Mouse (Mus musculus) midbrain, embryonic 15.5 days (tissue): ENCODE measurements around the gene Lefty2. TPM values are rescaled to one million over a fixed set of nuclear protein-coding genes. Genes with fewer than 3 reads are reported as not detected.

Experiments used
- ATAC-seq: fragments of 200-750 bp; cut with Nextera tagmentation; replicated peaks from 2 replicates; pipeline ENCODE4 v1.8.0; 2017; ENCODE audit warnings: moderate TSS enrichment
- H3K27ac ChIP-seq: fragments of 300-500 bp; sonication (generic); 2 replicates; pipeline ENCODE4 v1.5.1; 2015; ENCODE audit warnings: mild to moderate bottlenecking, inconsistent platforms
- H3K27me3 ChIP-seq: fragments of 300-500 bp; sonication (generic); replicated peaks from 2 replicates; pipeline ENCODE4 v1.6.1; 2015; ENCODE audit warnings: inconsistent platforms
- H3K36me3 ChIP-seq: fragments of 300-500 bp; sonication (generic); replicated peaks from 2 replicates; pipeline ENCODE4 v1.6.1; 2015; ENCODE audit warnings: inconsistent platforms
- H3K4me1 ChIP-seq: fragments of 300-500 bp; sonication (generic); 2 replicates; pipeline ENCODE4 v1.6.1; 2015; ENCODE audit warnings: inconsistent platforms
- H3K4me2 ChIP-seq: fragments of 300-500 bp; sonication (generic); 2 replicates; pipeline ENCODE4 v1.6.1; 2015; ENCODE audit warnings: inconsistent platforms, mild to moderate bottlenecking, moderate library complexity
- H3K4me3 ChIP-seq: fragments of 300-500 bp; sonication (generic); 2 replicates; pipeline ENCODE4 v1.5.1; 2015; ENCODE audit warnings: mild to moderate bottlenecking, inconsistent platforms
- H3K9ac ChIP-seq: fragments of 300-500 bp; sonication (generic); 2 replicates; pipeline ENCODE4 v1.6.1; 2015; ENCODE audit warnings: mild to moderate bottlenecking, inconsistent platforms
- H3K9me3 ChIP-seq: fragments of 300-500 bp; sonication (generic); 2 replicates; pipeline ENCODE4 v1.6.1; 2016; ENCODE audit warnings: inconsistent platforms
- WGBS: fragments of 180-500 bp; shearing (Covaris S2); methylation state at CpG from one replicate; pipeline ENCODE4 v1.1.7; 2015; ENCODE audit warnings: mixed read lengths; 5-methylcytosine and 5-hydroxymethylcytosine counted together
- polyA plus RNA-seq: library from polyadenylated mRNA; unstranded; fragments of >200 nt; fragmentation: Nextera tagmentation; extraction: Ambion mirVana; gene quantifications from 2 replicates; pipeline ENCODE4 v1.2.1, GENCODE M21; 2015

Lefty2 gene
- polyA plus RNA-seq, 1 experiment from 2014 or later, result 2.4 TPM

GRCm38 (mm10) chr1:180940776-180941460, 48.0 kb downstream of the Lefty2 start:
- H3K36me3 ChIP-seq, result no peaks in the 10 kb centered on the region
- no peak overlapping the region for H3K4me3 ChIP-seq
- no peak overlapping the region for H3K4me2 ChIP-seq
- H3K27ac ChIP-seq, result no peak overlapping the region
- 86% methylated on average over 7 of the region's 7 CpGs for WGBS
- no peak overlapping the region for H3K9ac ChIP-seq
- peaks cover 58% of the 10 kb centered on the region for H3K27me3 ChIP-seq
- ATAC-seq, result no peak
- H3K9me3 ChIP-seq, result no peaks in the 10 kb centered on the region
- peaks cover 13% of the 10 kb centered on the region for H3K4me1 ChIP-seq

- peak overlapping the region; percentile 30; the same call in 1 of the 2 replicates for H3K9ac ChIP-seq
- 3% methylated on average over 18 of the region's 18 CpGs for WGBS
These were observed 48.8 kb downstream of the Lefty2 start for GRCm38 (mm10) chr1:180941726-180942125.

GRCm38 (mm10) chr1:180942166-180943031, 49.5 kb downstream of the Lefty2 start, which contains the start of gene Tmem63a:
Tmem63a (plus strand) TSS chr1:180942344.
- H3K27ac ChIP-seq, result no peak within 1 kb of the TSS
- peak within 1 kb of the TSS; percentile 30 for H3K9ac ChIP-seq
- peaks cover 46% of the 10 kb centered on the region for H3K27me3 ChIP-seq
- peak within 1 kb of the TSS; percentile 56 for H3K4me3 ChIP-seq
- no peaks in the 10 kb centered on the region for H3K9me3 ChIP-seq
- WGBS, result under 1% methylated on average over 73 of the region's 73 CpGs
- H3K4me1 ChIP-seq, result peaks cover 13% of the 10 kb centered on the region
- peak; percentile 60; the same call in 1 of the 2 replicates for ATAC-seq
- peak within 1 kb of the TSS; percentile 97 for H3K4me2 ChIP-seq
- no peaks in the 10 kb centered on the region for H3K36me3 ChIP-seq

More at GRCm38 (mm10) chr1:180941726-180942125, 48.8 kb downstream of the Lefty2 start:
- no peaks in the 10 kb centered on the region for H3K36me3 ChIP-seq
- peak overlapping the region; percentile 56 for H3K4me3 ChIP-seq
- H3K27ac ChIP-seq, result no peak overlapping the region
- H3K4me2 ChIP-seq, result peak overlapping the region; percentile 97
- H3K4me1 ChIP-seq, result peaks cover 13% of the 10 kb centered on the region
- no peak for ATAC-seq
- no peaks in the 10 kb centered on the region for H3K9me3 ChIP-seq
- H3K27me3 ChIP-seq, result peaks cover 52% of the 10 kb centered on the region

GRCm38 (mm10) chr1:180943032-180943644, 50.2 kb downstream of the Lefty2 start:
- H3K9ac ChIP-seq, result no peak overlapping the region
- peak overlapping the region; percentile 56 for H3K4me3 ChIP-seq
- no peaks in the 10 kb centered on the region for H3K36me3 ChIP-seq
- H3K27me3 ChIP-seq, result peaks cover 39% of the 10 kb centered on the region
- no peak for ATAC-seq
- H3K27ac ChIP-seq, result no peak overlapping the region
- H3K4me2 ChIP-seq, result peak overlapping the region; percentile 97
- peaks cover 13% of the 10 kb centered on the region for H3K4me1 ChIP-seq
- 45% methylated on average over 11 of the region's 11 CpGs for WGBS
- no peaks in the 10 kb centered on the region for H3K9me3 ChIP-seq

- H3K27ac ChIP-seq, result no peak overlapping the region
- H3K4me1 ChIP-seq, result peaks cover 13% of the 10 kb centered on the region
- H3K9ac ChIP-seq, result no peak overlapping the region
- H3K27me3 ChIP-seq, result peaks cover 38% of the 10 kb centered on the region
- H3K4me3 ChIP-seq, result no peak overlapping the region
- 75% methylated on average over 1 of the region's 1 CpGs for WGBS
- H3K4me2 ChIP-seq, result no peak overlapping the region
- no peaks in the 10 kb centered on the region for H3K36me3 ChIP-seq
- no peak for ATAC-seq
- H3K9me3 ChIP-seq, result no peaks in the 10 kb centered on the region
These were observed 51.0 kb downstream of the Lefty2 start for GRCm38 (mm10) chr1:180943896-180944295.

GRCm38 (mm10) chr1:180944553-180944952, 51.6 kb downstream of the Lefty2 start:
- H3K9ac ChIP-seq, result no peak overlapping the region
- H3K4me3 ChIP-seq, result no peak overlapping the region
- H3K27me3 ChIP-seq, result peaks cover 38% of the 10 kb centered on the region
- H3K27ac ChIP-seq, result no peak overlapping the region
- no peak for ATAC-seq
- no peaks in the 10 kb centered on the region for H3K36me3 ChIP-seq
- H3K4me1 ChIP-seq, result peaks cover 13% of the 10 kb centered on the region
- H3K9me3 ChIP-seq, result no peaks in the 10 kb centered on the region
- WGBS, result 84% methylated on average over 4 of the region's 4 CpGs
- H3K4me2 ChIP-seq, result no peak overlapping the region

GRCm38 (mm10) chr1:180945001-180945980, 52.4 kb downstream of the Lefty2 start:
- H3K27me3 ChIP-seq, result peaks cover 35% of the 10 kb centered on the region
- WGBS, result 28% methylated on average over 20 of the region's 20 CpGs
- H3K9ac ChIP-seq, result no peak overlapping the region
- H3K4me3 ChIP-seq, result no peak overlapping the region
- H3K27ac ChIP-seq, result no peak overlapping the region
- H3K36me3 ChIP-seq, result no peaks in the 10 kb centered on the region
- no peak overlapping the region for H3K4me2 ChIP-seq
- no peak for ATAC-seq
- peaks cover 13% of the 10 kb centered on the region for H3K4me1 ChIP-seq
- H3K9me3 ChIP-seq, result no peaks in the 10 kb centered on the region

- no peak for ATAC-seq
- Histone ChIP-seq H3K27ac (no peak overlapping the region), H3K9me3 (no peaks in the 10 kb centered on the region)
These were observed 53.5 kb downstream of the Lefty2 start for GRCm38 (mm10) chr1:180946448-180946847.

More at GRCm38 (mm10) chr1:180946448-180946847, 53.5 kb downstream of the Lefty2 start:
- Histone ChIP-seq H3K4me1 (peaks cover 13% of the 10 kb centered on the region), H3K27me3 (peaks cover 24% of the 10 kb centered on the region), H3K4me2 (no peak overlapping the region), H3K4me3 (no peak overlapping the region), H3K9ac (no peak overlapping the region), H3K36me3 (no peaks in the 10 kb centered on the region)
- WGBS, result 88% methylated on average over 6 of the region's 6 CpGs

Other genes with a start within 250 kb of the Lefty2 start
- gene Mixl1, start 196.1 kb upstream of the Lefty2 start, polyA plus RNA-seq, result 0.28 and 0.35 TPM in 2 replicates
- 23.9 and 25.8 TPM in 2 replicates for gene Acbd3, start 167.1 kb upstream of the Lefty2 start, polyA plus RNA-seq
- gene H3f3a, start 79.2 kb upstream of the Lefty2 start, polyA plus RNA-seq, result 3,070 and 3,123 TPM in 2 replicates
- 29.0 and 30.9 TPM in 2 replicates for gene Sde2, start 42.0 kb upstream of the Lefty2 start, polyA plus RNA-seq
- 76.7 and 79.8 TPM in 2 replicates for gene Pycr2, start 11.2 kb downstream of the Lefty2 start, polyA plus RNA-seq
- 0.22 and 0.28 TPM in 2 replicates for gene Lefty1, start 41.9 kb downstream of the Lefty2 start, polyA plus RNA-seq
- 1.4 and 1.8 TPM in 2 replicates for gene Tmem63a, start 49.2 kb downstream of the Lefty2 start, polyA plus RNA-seq
- 5.9 and 6.0 TPM in 2 replicates for gene Ephx1, start 127.8 kb downstream of the Lefty2 start, polyA plus RNA-seq
- not detected in 2 replicates for gene 9130409I23Rik, start 158.1 kb downstream of the Lefty2 start, polyA plus RNA-seq